Mouse (Mus musculus) liver, embryonic 14.5 days (tissue): ENCODE data around the gene Tedc2.

Experiments
- CTCF ChIP-seq: IDR thresholded peaks from 2 replicates; pipeline ENCODE4 v1.5.1; 2016; ENCODE audit warnings: antibody characterized with exemption, low read depth, control low read depth
- EP300 ChIP-seq: IDR thresholded peaks from 2 replicates; pipeline ENCODE4 v1.6.1; 2016; ENCODE audit warnings: antibody characterized with exemption, low read depth

GRCm38 (mm10) chr17:24211631-24212440 is 8.8 kb downstream of the Tedc2 start:
- TF ChIP-seq CTCF: no peak
- no peak for TF ChIP-seq EP300
